Mouse (Mus musculus) small intestine, adult 2 months (tissue): Measurements from ENCODE around the gene Slc24a4. TPM values are rescaled to one million over a fixed set of nuclear protein-coding genes. Genes with fewer than 3 reads are reported as not detected.

Experiments used
- H3K27ac ChIP-seq: fragments of 200-500 bp; 2 replicates; pipeline ENCODE4 v1.5.1; 2012; ENCODE audit warnings: low read depth, low read length, control low read depth, inconsistent platforms; ENCODE audit not compliant: insufficient read depth
- H3K27me3 ChIP-seq: fragments of 200-500 bp; 2 replicates; pipeline ENCODE4 v1.6.1; 2012; ENCODE audit warnings: mild to moderate bottlenecking, moderate library complexity, low read length, inconsistent platforms; ENCODE audit not compliant: control insufficient read depth, insufficient read depth
- H3K36me3 ChIP-seq: fragments of 200-500 bp; 2 replicates; pipeline ENCODE4 v1.6.1; 2012; ENCODE audit warnings: mild to moderate bottlenecking, low read length, control low read depth, inconsistent platforms; ENCODE audit not compliant: control insufficient read depth, insufficient read depth
- H3K4me1 ChIP-seq: fragments of 200-500 bp; 2 replicates; pipeline ENCODE4 v1.6.1; 2012; ENCODE audit warnings: low read length, inconsistent platforms, mixed read lengths; ENCODE audit not compliant: control insufficient read depth, insufficient read depth, insufficient read length
- H3K4me3 ChIP-seq: fragments of 200-500 bp; 2 replicates; pipeline ENCODE4 v1.5.1; 2012; ENCODE audit warnings: low read depth, mild to moderate bottlenecking, control low read depth, inconsistent platforms, low read length, moderate library complexity
- CTCF ChIP-seq: fragments of 200-500 bp; IDR thresholded peaks from 2 replicates; pipeline ENCODE4 v1.5.1; 2012; ENCODE audit warnings: low read depth, mild to moderate bottlenecking, control low read depth, inconsistent platforms, low read length, moderate library complexity, mixed read lengths; ENCODE audit not compliant: insufficient replicate concordance, insufficient read length; ENCODE audit errors: extremely low read depth
- POLR2A ChIP-seq: fragments of 200-500 bp; IDR thresholded peaks from 2 replicates; pipeline ENCODE4 v1.6.1; 2012; ENCODE audit warnings: low read depth, mild to moderate bottlenecking, control low read depth, inconsistent platforms, low read length, moderate library complexity
- WGBS: fragments of 180-500 bp; shearing (Covaris S2); methylation state at CpG from one replicate; pipeline ENCODE4 v1.1.7; 2018; 5-methylcytosine and 5-hydroxymethylcytosine counted together
- polyA plus RNA-seq: library from polyadenylated mRNA; depleted of rRNA; stranded (reverse); fragments of >200 nt; gene quantifications from 2 replicates; pipeline ENCODE4 v1.2.3, GENCODE M21; 2012

Gene Slc24a4
- polyA plus RNA-seq, 1 experiment, result not detected

DNA sequence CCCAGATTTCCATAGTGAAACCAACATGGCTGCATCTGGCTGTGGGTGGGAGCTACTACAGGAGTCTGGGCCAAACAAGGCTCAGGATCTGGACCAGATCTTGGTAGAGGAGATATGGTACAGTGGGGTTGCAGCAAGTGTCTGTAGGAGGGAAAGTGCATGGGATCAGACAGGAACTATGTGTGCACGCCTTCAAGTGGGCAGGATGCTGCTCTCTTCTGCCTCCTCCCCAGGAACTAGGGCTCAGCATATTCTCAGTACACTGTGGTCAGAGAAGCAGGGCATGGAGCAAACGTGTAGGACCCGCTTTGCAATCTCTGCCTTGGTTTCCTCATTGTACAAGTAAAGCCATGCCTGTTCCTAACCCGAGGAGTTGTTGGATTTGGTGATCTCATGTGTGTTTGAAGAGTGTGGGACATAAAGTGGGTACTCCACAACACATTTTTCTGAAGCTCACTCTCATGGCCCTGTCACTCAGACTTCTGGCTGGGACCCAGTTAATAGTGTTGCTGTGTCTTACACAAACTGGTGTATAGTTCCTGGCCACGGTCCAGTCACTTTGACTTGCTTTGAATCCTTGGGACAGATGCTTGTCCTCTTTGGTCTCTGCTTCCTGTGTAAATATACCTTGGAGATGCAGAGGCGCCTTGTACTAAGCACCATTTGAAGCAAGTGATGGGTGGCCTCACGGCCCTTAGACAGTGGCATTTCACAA is 164.1 kb downstream of the Slc24a4 start:
- Histone ChIP-seq H3K27ac (no peak overlapping the region), H3K36me3 (no peaks in the 10 kb centered on the region), H3K4me3 (no peak overlapping the region), H3K4me1 (peaks cover 14% of the 10 kb centered on the region), H3K27me3 (no peaks in the 10 kb centered on the region)
- no peak for TF ChIP-seq CTCF
- TF ChIP-seq POLR2A, result no peak
- 73% methylated on average over 7 of the region's 7 CpGs for WGBS

DNA sequence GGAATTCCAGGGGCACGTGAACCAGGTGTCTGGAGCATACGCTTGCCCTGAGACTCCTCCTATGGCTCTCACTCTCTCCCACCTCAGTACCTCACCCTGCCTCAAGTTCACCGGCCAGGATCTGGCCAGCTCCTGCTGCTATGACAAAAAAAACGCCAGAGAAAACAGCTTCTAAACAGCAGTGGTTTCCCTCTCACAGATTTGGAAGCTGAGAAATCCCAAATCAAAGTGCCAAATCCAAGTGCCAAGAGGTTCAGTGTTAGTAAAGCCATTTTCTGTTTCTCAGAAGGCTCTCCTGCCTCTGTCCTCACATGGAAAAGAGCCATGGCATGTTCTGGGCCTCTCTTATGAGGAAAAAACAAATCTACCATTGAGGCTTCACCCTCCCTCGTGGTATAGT is 166.1 kb downstream of the Slc24a4 start:
- Histone ChIP-seq H3K4me3 (no peak overlapping the region), H3K36me3 (no peaks in the 10 kb centered on the region), H3K27ac (no peak overlapping the region), H3K4me1 (peaks cover 14% of the 10 kb centered on the region; the same call in 1 of the 2 replicates), H3K27me3 (no peaks in the 10 kb centered on the region)
- TF ChIP-seq POLR2A, result no peak
- no peak for TF ChIP-seq CTCF
- 79% methylated on average over 5 of the region's 5 CpGs for WGBS

DNA sequence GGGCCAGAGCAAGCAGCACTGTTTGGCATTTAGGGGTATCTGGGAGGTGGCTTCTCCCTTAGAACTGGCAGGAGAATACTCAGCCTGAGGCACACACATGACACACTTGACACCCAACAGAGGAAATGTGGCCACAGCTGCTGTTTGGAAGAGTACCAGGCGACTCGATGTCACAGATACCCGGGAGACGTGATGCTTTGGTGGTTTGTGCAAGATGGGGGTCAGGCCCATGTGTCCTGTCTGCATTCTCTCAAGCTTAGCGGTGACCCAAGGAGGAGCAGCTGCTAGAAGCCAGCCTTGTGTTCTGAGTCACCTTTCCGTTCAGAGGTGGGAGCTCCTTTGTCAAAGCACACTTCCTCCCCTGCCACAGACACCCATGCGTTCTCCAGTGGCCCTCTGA is 166.7 kb downstream of the Slc24a4 start:
- no peak overlapping the region for H3K27ac ChIP-seq
- H3K4me3 ChIP-seq, result no peak overlapping the region
- H3K27me3 ChIP-seq, result no peaks in the 10 kb centered on the region
- TF ChIP-seq CTCF (no peak), POLR2A (no peak)
- H3K36me3 ChIP-seq, result no peaks in the 10 kb centered on the region
- WGBS, result 64% methylated on average over 7 of the region's 7 CpGs
- H3K4me1 ChIP-seq, result peaks cover 14% of the 10 kb centered on the region; the same call in 1 of the 2 replicates

DNA sequence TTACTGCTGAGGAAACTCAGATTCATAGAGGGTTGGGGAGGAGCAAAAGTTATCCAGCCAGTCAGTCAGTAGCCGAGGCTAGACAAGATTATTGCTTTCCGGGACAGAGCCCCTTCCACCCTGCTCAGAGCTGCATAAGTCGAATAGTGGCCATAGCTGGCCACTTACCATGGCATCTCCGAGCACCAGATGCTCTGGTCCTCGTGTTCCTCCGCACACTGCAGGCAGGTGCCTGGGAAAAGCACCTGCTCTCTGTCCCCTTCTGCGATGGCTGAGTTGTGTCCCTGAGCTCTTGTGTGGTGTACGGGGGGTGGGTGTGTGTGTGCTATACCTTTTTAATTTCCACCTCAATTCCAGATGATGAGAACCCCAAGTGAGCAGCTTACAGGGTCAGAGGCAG is 167.1 kb downstream of the Slc24a4 start:
- no peak overlapping the region for H3K4me3 ChIP-seq
- no peak overlapping the region for H3K27ac ChIP-seq
- H3K4me1 ChIP-seq, result peaks cover 14% of the 10 kb centered on the region; the same call in 1 of the 2 replicates
- TF ChIP-seq POLR2A (no peak), CTCF (no peak)
- no peaks in the 10 kb centered on the region for H3K36me3 ChIP-seq
- 86% methylated on average over 8 of the region's 8 CpGs for WGBS
- H3K27me3 ChIP-seq, result no peaks in the 10 kb centered on the region

DNA sequence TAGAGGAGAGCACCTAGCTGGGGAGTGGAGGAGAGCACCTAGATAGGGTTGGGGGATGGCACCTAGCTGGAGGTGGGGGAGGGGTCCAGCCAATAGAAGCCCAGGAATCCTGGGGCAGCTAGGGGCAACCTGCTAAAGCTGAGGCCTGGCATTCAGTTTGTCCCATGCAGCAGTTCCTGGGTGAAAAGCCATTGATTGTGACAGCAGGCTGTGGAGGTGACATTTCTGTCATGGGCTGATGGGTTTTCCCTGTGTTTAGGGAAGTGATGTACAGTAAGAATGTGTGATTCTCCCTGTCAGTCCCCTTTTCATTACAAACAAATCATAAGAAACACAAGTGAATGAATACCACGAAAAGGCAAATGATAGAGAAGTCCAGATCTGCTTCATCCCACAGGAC is 167.8 kb downstream of the Slc24a4 start:
- H3K36me3 ChIP-seq, result no peaks in the 10 kb centered on the region
- H3K4me3 ChIP-seq, result no peak overlapping the region
- TF ChIP-seq POLR2A (no peak), CTCF (no peak)
- no peaks in the 10 kb centered on the region for H3K27me3 ChIP-seq
- no peak overlapping the region for H3K27ac ChIP-seq
- 86% methylated on average over 1 of the region's 1 CpGs for WGBS
- peaks cover 14% of the 10 kb centered on the region; the same call in 1 of the 2 replicates for H3K4me1 ChIP-seq

DNA sequence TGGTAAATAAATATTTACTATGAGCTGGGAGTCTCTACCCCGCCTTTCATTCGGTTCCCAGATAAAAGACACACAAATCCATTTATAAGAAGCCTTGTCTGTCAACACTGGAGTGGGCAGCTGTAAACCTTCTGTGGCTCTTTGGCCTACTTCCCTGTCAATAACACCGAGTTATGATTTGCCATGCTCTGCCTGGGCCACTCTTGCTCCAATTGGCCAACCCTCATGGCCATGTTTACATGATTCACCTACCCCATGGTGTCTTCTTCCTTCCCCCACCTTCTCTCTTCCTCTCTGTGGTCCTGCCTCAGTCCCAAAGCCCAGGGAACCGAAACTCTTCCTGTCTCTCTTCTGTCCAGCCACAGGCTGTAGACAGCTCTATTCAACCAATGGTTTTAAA is 168.4 kb downstream of the Slc24a4 start:
- H3K36me3 ChIP-seq, result no peaks in the 10 kb centered on the region
- peaks cover 13% of the 10 kb centered on the region; the same call in 1 of the 2 replicates for H3K4me1 ChIP-seq
- H3K27ac ChIP-seq, result no peak overlapping the region
- WGBS, result 47% methylated on average over 4 of the region's 4 CpGs
- H3K4me3 ChIP-seq, result no peak overlapping the region
- TF ChIP-seq CTCF (no peak), POLR2A (no peak)
- no peaks in the 10 kb centered on the region for H3K27me3 ChIP-seq

DNA sequence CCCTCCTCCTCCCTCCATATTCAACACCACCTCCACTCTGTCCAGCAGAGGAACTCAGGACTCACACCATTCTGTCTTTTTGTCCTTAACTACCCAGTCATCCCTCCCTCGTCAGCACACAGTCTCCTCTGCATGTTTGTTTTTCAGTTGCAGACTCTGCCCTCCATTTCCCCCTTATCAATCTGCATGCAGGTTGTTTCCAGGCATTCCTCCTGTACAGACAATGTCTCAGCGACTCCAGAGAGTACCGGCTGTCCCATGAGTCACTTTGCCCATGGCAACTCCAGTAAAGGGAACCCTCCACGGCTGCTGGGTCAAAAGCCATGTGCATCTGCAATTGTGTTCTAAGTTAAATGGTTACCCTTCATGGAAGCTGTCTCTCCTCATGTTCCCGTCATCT is 170.7 kb downstream of the Slc24a4 start:
- Histone ChIP-seq H3K27ac (no peak overlapping the region), H3K4me1 (peaks cover 18% of the 10 kb centered on the region; the same call in 1 of the 2 replicates), H3K36me3 (no peaks in the 10 kb centered on the region), H3K4me3 (no peak overlapping the region), H3K27me3 (no peaks in the 10 kb centered on the region)
- TF ChIP-seq CTCF (no peak), POLR2A (no peak)
- WGBS, result 27% methylated on average over 5 of the region's 5 CpGs
